Mouse (Mus musculus): ENCODE results near the gene 4932411N23Rik.
"Not testable (repeated sequence)": the region's sequence is repeated elsewhere in the genome, so short reads cannot be mapped to it uniquely, and the experiment has no call there.

4932411N23Rik gene

GRCm38 (mm10) chrX:126815768-126816167 is at the start of gene 4932411N23Rik:
Gene 4932411N23Rik, minus strand, starts transcription at chrX:126815868.
- DNase-seq (ENCODE audit: low spot score): no peak

GRCm38 (mm10) chrX:126779895-126780294 is 35.8 kb downstream of the 4932411N23Rik start:
- no peak for DNase-seq (ENCODE audit: low spot score)

- DNase-seq (ENCODE audit: low spot score): not testable (repeated sequence)
Measured at GRCm38 (mm10) chrX:126777643-126778042, 38.0 kb downstream of the 4932411N23Rik start.

- not testable (repeated sequence) for DNase-seq (ENCODE audit: low spot score)
Measured at GRCm38 (mm10) chrX:126774846-126775245, 40.8 kb downstream of the 4932411N23Rik start.

- DNase-seq (ENCODE audit: low spot score): not testable (repeated sequence)
Measured at GRCm38 (mm10) chrX:126773511-126773910, 42.2 kb downstream of the 4932411N23Rik start.
